Mouse (Mus musculus): Measurements from ENCODE around the gene Gm5142.
A peak's percentile ranks its signal among the peaks of the same experiment; 100 is the strongest.

Gene Gm5142

GRCm38 (mm10) chr14:59178649-59179048, at the start of gene Gm5142:
Gm5142 (minus strand) TSS chr14:59178749.
- no peak for DNase-seq (ENCODE audit: low spot score in 2 of 2)

GRCm38 (mm10) chr14:59226240-59226639, 47.7 kb upstream of the Gm5142 start:
- no peak for DNase-seq (ENCODE audit: low spot score in 2 of 2)

- no peak for DNase-seq (ENCODE audit: low spot score in 2 of 2)
Observed at GRCm38 (mm10) chr14:59219241-59219640, 40.7 kb upstream of the Gm5142 start.

GRCm38 (mm10) chr14:59209816-59210215, 31.3 kb upstream of the Gm5142 start:
- no peak for DNase-seq (ENCODE audit: low spot score in 2 of 2)

GRCm38 (mm10) chr14:59209003-59209402, 30.5 kb upstream of the Gm5142 start:
- no peak for DNase-seq (ENCODE audit: low spot score in 2 of 2)

GRCm38 (mm10) chr14:59205976-59206583, 27.5 kb upstream of the Gm5142 start:
- DNase-seq (ENCODE audit: low spot score in 2 of 2): no peak

GRCm38 (mm10) chr14:59205461-59205860, 26.9 kb upstream of the Gm5142 start:
- DNase-seq (ENCODE audit: low spot score in 2 of 2): no peak

- no peak for DNase-seq (ENCODE audit: low spot score in 2 of 2)
Observed at GRCm38 (mm10) chr14:59201604-59202215, 23.2 kb upstream of the Gm5142 start.

GRCm38 (mm10) chr14:59200711-59201603, 22.4 kb upstream of the Gm5142 start, which contains the start of gene Rcbtb1:
Rcbtb1 (plus strand) TSS chr14:59201209.
- peak; percentile 84 to 89 for DNase-seq (ENCODE audit: low spot score in 2 of 2)

- no peak for DNase-seq (ENCODE audit: low spot score in 2 of 2)
Observed at GRCm38 (mm10) chr14:59186121-59186520, 7.6 kb upstream of the Gm5142 start.

- DNase-seq (ENCODE audit: low spot score in 2 of 2): no peak
Observed at GRCm38 (mm10) chr14:59185514-59185913, 7.0 kb upstream of the Gm5142 start.

- no peak for DNase-seq (ENCODE audit: low spot score in 2 of 2)
Observed at GRCm38 (mm10) chr14:59182732-59183131, 4.2 kb upstream of the Gm5142 start.

- DNase-seq (ENCODE audit: low spot score in 2 of 2): no peak
Observed at GRCm38 (mm10) chr14:59157016-59157698, 21.4 kb downstream of the Gm5142 start.

- DNase-seq (ENCODE audit: low spot score in 2 of 2): no peak
Observed at GRCm38 (mm10) chr14:59155589-59155988, 23.0 kb downstream of the Gm5142 start.

- DNase-seq (ENCODE audit: low spot score in 2 of 2): no peak
Observed at GRCm38 (mm10) chr14:59142793-59143192, 35.8 kb downstream of the Gm5142 start, which contains the start of gene 1700129C05Rik. 1700129C05Rik (minus strand) TSS chr14:59142893.

- DNase-seq (ENCODE audit: low spot score in 2 of 2): no peak
Observed at GRCm38 (mm10) chr14:59114281-59114680, 64.3 kb downstream of the Gm5142 start.
